Mouse (Mus musculus) spleen, postnatal 10 days (tissue): ENCODE measurements around the gene Acot8.

Experiments
- DNase-seq, 2 experiments: peaks; one replicate each; pipeline ENCODE4 v3.0.0; 2021 to 2022; ENCODE audit warnings: low spot score in 2 of 2

Gene Acot8

GRCm38 (mm10) chr2:164804533-164805331, at the start of gene Acot8, which contains the start of gene Zswim3:
Acot8 (minus strand) TSS chr2:164804882.
Zswim3 (plus strand) TSS chr2:164805098.
- DNase-seq, result peak; percentile 98 to 99

GRCm38 (mm10) chr2:164850061-164850460, 45.4 kb upstream of the Acot8 start:
- no peak for DNase-seq

DNA sequence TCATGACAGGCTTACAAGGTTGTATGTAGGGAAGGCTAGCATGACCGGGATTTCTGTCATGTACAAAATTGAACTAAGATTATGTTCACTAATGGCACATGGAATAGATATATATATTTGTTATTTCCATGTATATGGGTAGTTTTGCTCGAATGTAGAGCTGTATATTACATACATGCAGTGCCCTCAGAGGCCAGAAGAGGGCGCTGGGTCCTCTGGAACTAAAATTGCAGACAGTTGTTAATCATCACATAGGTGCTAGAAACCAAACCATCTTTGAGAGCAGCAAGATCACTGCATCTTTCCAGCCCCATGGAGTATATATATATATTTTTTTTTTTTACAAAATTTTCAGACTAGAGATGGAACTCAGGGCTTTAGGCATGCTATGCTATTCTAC, 41.1 kb upstream of the Acot8 start:
- DNase-seq, result peak in 1 of 2 experiments; percentile 64

DNA sequence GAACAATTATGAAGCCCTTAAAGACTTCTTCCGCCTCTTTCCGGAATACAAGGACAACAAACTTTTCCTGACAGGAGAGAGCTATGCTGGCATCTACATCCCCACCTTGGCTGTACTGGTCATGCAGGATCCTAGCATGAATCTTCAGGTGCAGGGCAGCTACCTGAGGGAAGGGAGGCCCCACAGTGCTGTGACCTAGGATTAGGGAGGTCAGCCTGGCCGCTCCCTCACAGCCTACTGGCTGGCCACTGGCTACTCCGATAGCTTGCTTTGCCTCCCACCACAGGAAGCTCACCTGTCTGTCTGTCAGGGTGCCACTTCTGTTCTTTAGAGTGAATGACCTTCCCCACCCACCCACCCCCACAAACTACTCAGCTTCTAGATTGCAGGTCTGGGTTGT, 30.5 kb upstream of the Acot8 start:
- DNase-seq, result peak in 1 of 2 experiments; percentile 12

GRCm38 (mm10) chr2:164834531-164834930, 29.8 kb upstream of the Acot8 start:
- DNase-seq, result peak; percentile 11 to 28

DNA sequence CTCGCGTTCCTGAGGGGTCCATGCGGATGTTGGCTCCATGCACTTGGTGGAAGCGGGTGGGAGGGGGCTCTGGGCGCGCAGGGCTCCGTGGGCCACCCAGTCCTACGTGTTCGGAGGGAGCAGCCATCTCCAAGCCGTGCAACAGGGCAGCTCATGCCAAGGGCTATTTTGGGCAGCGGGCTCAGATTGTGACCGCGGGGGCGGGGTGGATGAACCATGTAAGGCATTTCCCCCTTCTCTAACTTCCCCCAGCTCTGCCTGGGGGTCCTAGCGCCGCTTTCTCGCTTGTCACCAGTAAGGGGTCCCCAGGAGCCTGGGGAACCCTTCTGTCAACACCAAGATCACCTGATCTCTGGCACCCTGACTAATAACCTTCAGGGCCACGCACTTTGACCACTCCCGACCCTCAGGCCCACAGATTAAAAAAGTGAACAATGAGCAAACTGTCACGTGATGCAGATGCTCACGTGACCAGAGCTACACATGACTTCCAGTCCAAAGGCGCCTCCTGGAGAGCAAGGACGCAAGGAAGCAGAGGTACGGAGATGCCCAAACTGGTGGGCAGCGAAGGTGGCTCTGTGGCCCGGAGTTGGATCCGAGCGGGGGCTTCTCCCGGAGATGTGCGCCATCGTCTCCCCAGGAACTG, 28.8 kb upstream of the Acot8 start, which contains the start of gene Neurl2:
Gene Neurl2, minus strand, starts transcription at position 143 of the 646 bp plus-strand sequence.
- DNase-seq, result peak; percentile 79 to 87

DNA sequence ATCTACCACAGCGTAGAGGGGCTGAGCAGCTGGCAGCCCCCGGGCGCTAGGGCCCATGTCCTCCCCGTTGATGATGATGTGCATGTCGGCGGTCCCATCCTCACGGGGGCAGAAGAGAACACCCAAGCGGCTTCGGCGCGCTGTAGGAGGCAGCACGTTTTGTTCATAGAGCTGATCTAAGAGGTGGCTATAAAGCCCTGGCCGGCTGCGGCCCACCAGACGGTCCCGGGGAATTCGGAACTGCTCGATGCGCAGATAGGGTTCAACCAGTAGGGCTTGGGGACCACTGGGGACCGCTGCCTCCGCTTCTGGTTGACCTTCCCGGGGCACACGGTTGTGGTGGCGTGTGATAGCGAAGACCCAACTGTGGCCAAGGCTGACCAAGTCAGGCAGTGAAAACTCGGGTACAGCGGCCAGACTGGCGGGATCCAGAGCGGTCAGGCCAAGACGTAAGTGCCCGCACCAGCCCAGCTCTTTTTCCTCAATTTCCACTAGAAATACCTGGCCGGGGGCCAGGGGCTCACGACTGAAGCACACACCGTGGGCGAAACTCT, 28.1 kb upstream of the Acot8 start, which contains the start of gene Ctsa:
Gene Ctsa, plus strand, starts transcription at position 126 of the 554 bp plus-strand sequence.
- peak; percentile 68 to 84 for DNase-seq

- no peak for DNase-seq
Observed at GRCm38 (mm10) chr2:164832032-164832747, 27.5 kb upstream of the Acot8 start.

DNA sequence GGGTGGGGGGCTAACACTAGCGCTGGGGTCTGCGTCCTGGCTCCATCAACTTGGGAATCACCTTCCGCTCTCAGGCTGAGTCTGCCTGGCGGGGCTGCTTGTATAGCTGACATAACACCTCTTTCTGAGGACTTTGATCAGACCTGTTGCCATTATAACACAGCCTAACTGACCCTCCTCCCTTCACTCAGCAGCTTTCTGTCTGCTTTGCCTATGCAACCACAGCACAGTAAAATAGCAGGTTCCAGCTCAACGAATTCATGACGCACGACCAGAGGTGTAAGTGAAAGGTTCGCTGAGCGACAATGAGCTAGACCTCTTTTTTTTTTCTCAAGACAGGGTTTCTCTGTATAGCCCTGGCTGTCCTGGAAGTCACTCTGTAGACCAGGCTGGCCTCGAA, 26.3 kb upstream of the Acot8 start:
- no peak for DNase-seq

- DNase-seq, result no peak
Observed at GRCm38 (mm10) chr2:164829090-164829489, 24.4 kb upstream of the Acot8 start.

- DNase-seq, result no peak
Observed at GRCm38 (mm10) chr2:164828437-164828836, 23.8 kb upstream of the Acot8 start, which contains the start of gene Spata25. Spata25 (minus strand) TSS chr2:164828537.

- DNase-seq, result no peak
Observed at GRCm38 (mm10) chr2:164827146-164827850, 22.6 kb upstream of the Acot8 start.

- no peak for DNase-seq
Observed at GRCm38 (mm10) chr2:164825521-164825920, 20.8 kb upstream of the Acot8 start.

DNA sequence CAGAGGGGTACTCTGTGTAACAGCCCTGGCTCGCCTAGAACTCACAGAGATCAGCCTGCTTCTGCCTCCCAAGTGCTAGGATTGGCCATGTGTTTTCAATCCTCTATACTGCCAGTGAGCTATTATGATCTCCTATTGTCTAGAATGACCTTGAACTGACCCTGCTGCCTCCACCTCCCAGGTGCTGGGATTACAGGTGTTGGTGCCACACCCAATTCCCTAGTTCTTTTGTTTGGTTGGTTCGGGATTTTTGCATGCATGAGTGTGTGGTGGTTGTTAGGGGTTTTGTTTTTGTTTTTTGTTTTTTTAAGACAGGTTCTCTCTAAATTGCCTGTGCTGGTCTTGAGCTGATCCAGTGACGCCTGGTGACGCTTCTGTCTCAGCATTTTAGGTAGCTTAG, 19.3 kb upstream of the Acot8 start:
- DNase-seq, result no peak

DNA sequence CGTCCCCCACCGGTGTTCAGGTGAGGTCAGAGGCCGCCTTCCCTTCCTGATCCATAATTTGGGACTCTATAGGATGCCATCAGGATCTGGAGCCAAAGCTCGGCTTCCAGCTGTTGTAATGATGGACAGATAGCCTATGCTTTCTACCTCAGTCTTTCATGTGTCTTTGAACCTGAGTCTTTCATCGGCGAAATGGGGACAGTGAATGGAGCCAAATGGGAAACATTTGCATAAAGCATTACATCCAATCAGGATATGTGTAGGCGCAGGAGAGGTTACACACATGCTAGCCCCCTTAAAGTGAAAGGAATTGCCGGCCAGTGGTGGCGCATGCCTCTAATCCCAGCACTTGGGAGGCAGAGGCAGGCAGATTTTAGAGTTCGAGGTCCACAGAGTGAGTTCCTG, 18.5 kb upstream of the Acot8 start:
- DNase-seq, result no peak

- peak; percentile 100 for DNase-seq
Observed at GRCm38 (mm10) chr2:164822636-164823165, 18.0 kb upstream of the Acot8 start, which contains the start of gene Zswim1. Zswim1 (plus strand) TSS chr2:164822686.

DNA sequence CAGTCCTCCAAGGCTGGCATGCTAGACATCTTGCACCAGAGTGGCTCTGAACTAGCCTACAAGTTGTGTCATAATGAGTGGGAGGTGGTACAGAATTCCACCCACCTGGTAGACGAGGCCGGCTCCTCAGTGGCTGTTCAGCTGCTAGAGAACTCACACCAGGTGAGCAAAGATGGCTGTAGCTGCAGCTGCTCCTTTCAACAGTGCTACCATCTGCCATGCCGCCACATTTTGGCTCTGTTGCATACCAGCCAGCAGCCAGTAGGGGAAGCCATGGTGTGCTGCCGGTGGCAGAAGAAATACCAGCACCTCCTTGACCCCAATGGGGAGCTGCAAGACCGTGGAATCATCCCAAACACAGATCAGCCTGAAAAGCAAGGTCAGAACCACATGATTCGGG, 16.4 kb upstream of the Acot8 start:
- DNase-seq, result no peak

GRCm38 (mm10) chr2:164817703-164818102, 13.0 kb upstream of the Acot8 start:
- no peak for DNase-seq

GRCm38 (mm10) chr2:164817206-164817605, 12.5 kb upstream of the Acot8 start:
- no peak for DNase-seq

- no peak for DNase-seq
Observed at GRCm38 (mm10) chr2:164815821-164816220, 11.1 kb upstream of the Acot8 start.

DNA sequence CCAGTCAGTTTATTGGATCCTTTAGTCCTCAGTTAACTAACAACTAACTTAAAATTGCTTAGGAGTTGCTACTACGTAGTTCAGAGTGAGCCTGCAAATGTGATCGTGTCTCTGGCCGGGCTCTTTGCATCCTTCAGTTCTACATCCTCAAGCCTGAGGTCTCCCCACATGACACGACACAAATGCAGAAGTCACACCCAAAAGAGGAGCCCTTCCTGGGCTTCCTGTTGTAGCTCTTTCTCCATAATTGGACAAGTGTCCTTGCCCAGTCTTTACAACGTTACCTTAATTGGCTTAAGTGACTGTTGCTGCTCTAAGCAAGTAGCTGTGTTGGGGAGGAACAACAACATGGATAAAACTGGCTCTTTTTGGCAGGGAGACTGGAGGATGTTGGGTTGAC, 10.7 kb upstream of the Acot8 start:
- DNase-seq, result no peak
